Mouse (Mus musculus) myocyte (in vitro differentiated cells): ENCODE data around the gene Nr2c1. TPM values are rescaled to one million over a fixed set of nuclear protein-coding genes. Genes with fewer than 3 reads are reported as not detected.

Source experiments
- H3K27me3 ChIP-seq: one replicate; pipeline ENCODE4 v1.6.1; 2011; ENCODE audit not compliant: control insufficient read depth, insufficient read depth, insufficient read length
- H3K36me3 ChIP-seq: one replicate; pipeline ENCODE4 v1.6.1; 2011; ENCODE audit not compliant: control insufficient read depth, insufficient read depth
- H3K4me2 ChIP-seq: one replicate; pipeline ENCODE4 v1.6.1; 2011; ENCODE audit warnings: low read depth, control low read depth
- H3K4me3 ChIP-seq: one replicate; pipeline ENCODE4 v1.5.1; 2011; ENCODE audit warnings: mild to moderate bottlenecking, control low read depth, moderate library complexity
- H3K79me2 ChIP-seq: one replicate; pipeline ENCODE4 v1.6.1; 2011; ENCODE audit not compliant: control insufficient read depth, insufficient read depth
- H3ac ChIP-seq: one replicate; pipeline ENCODE4 v1.6.1; 2011; ENCODE audit not compliant: control insufficient read depth, insufficient read length
- CEBPB ChIP-seq: IDR thresholded peaks from 2 replicates; pipeline ENCODE4 v1.6.1; 2011; ENCODE audit warnings: mild to moderate bottlenecking, moderate library complexity; ENCODE audit not compliant: poor library complexity, insufficient read depth, severe bottlenecking
- E2F4 ChIP-seq: IDR thresholded peaks from one replicate; pipeline ENCODE4 v1.6.1; 2011; ENCODE audit warnings: mild to moderate bottlenecking, control low read depth, moderate library complexity; ENCODE audit not compliant: insufficient read depth
- MAX ChIP-seq: IDR thresholded peaks from one replicate; pipeline ENCODE4 v1.6.1; 2011; ENCODE audit warnings: low read depth, mild to moderate bottlenecking, control low read depth
- MYOD1 ChIP-seq, 3 experiments: IDR thresholded peaks; one replicate each; pipeline ENCODE4 v1.6.1; 2011; ENCODE audit warnings: control low read depth in 2 of 3, low read depth in 2 of 3, mild to moderate bottlenecking in 2 of 3, moderate library complexity in 1 of 3; ENCODE audit not compliant: insufficient read length in 2 of 3, control insufficient read depth in 1 of 3
- MYOG ChIP-seq, 3 experiments: IDR thresholded peaks; one replicate each; pipeline ENCODE4 v1.6.1; 2011; ENCODE audit warnings: control low read depth in 2 of 3, low read depth in 2 of 3, mild to moderate bottlenecking in 2 of 3; ENCODE audit not compliant: insufficient read length in 2 of 3, control insufficient read depth in 1 of 3, insufficient read depth in 1 of 3
- POLR2A ChIP-seq: IDR thresholded peaks from one replicate; pipeline ENCODE4 v1.6.1; 2011; ENCODE audit warnings: low read depth, mild to moderate bottlenecking, control low read depth, moderate library complexity; ENCODE audit not compliant: insufficient read length
- POLR2AphosphoS2 ChIP-seq: IDR thresholded peaks from one replicate; pipeline ENCODE4 v1.6.1; 2011; ENCODE audit warnings: low read depth, control low read depth; ENCODE audit not compliant: insufficient read length
- REST ChIP-seq: IDR thresholded peaks from one replicate; pipeline ENCODE4 v1.6.1; 2011; ENCODE audit warnings: mild to moderate bottlenecking, control low read depth, moderate library complexity; ENCODE audit not compliant: insufficient read depth, insufficient read length
- SRF ChIP-seq: IDR thresholded peaks from one replicate; pipeline ENCODE4 v1.6.1; 2011; ENCODE audit warnings: low read depth; ENCODE audit not compliant: control insufficient read depth, insufficient read length
- TCF12 ChIP-seq: IDR thresholded peaks from one replicate; pipeline ENCODE4 v1.6.1; 2011; ENCODE audit warnings: mild to moderate bottlenecking, control low read depth; ENCODE audit not compliant: poor library complexity, insufficient read depth, severe bottlenecking
- TCF3 ChIP-seq: IDR thresholded peaks from one replicate; pipeline ENCODE4 v1.6.1; 2011; ENCODE audit warnings: low read depth, control low read depth; ENCODE audit not compliant: insufficient read length
- USF1 ChIP-seq: IDR thresholded peaks from one replicate; pipeline ENCODE4 v1.6.1; 2011; ENCODE audit warnings: low read depth, mild to moderate bottlenecking, control low read depth, moderate library complexity
- polyA plus RNA-seq: library from polyadenylated mRNA; unstranded; fragments of >200 nt; fragmentation: generic; extraction: Trizol; gene quantifications from one replicate; pipeline ENCODE4 v1.2.1, GENCODE M21; 2012; ENCODE audit warnings: missing spikeins

The Nr2c1 gene
- polyA plus RNA-seq, 1 experiment, result 8.4 TPM

DNA sequence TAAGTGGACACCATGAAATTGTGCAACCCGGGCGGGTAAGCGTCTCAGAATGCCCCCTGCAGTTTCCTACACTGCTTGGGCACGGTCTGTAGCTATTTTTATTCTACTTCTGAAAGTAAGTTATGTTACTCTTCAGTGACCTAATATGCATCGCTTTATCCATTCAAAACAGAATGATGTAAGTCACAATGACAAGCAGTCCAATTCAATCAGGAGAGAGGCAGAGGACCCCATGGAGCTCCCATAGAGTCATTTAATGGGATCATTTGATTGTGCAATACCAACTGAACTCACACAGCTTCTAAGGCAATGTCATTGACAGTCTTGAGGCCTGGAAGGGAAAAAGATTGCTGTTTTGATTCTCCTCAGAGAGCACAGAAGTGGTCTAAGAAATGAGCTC, 24.2 kb upstream of the Nr2c1 start:
- H3K36me3 ChIP-seq, result no peaks in the 10 kb centered on the region
- H3K79me2 ChIP-seq, result no peaks in the 10 kb centered on the region
- TF ChIP-seq MYOD1 (IDR thresholded peaks at IDR 0.05; ENCODE audit: control insufficient read depth in 1 of 3, insufficient read length in 2 of 3, low read depth in 2 of 3), result no peak
- no peak for TF ChIP-seq REST
- no peak for TF ChIP-seq CEBPB
- no peaks in the 10 kb centered on the region for H3K27me3 ChIP-seq
- no peak overlapping the region for H3ac ChIP-seq
- H3K4me3 ChIP-seq, result no peak overlapping the region
- no peak overlapping the region for H3K4me2 ChIP-seq

- TF ChIP-seq MYOD1 (IDR thresholded peaks at IDR 0.05; ENCODE audit: control insufficient read depth in 1 of 3, insufficient read length in 2 of 3, low read depth in 2 of 3) (no peak), USF1 (no peak), POLR2AphosphoS2 (no peak), SRF (no peak), TCF3 (no peak), POLR2A (no peak), TCF12 (no peak), E2F4 (no peak), CEBPB (no peak), MYOG (IDR thresholded peaks at IDR 0.05; ENCODE audit: control insufficient read depth in 1 of 3, insufficient read depth in 1 of 3, insufficient read length in 2 of 3, low read depth in 2 of 3) (no peak), MAX (no peak), REST (no peak)
- no peaks in the 10 kb centered on the region for H3K79me2 ChIP-seq
- H3K4me2 ChIP-seq, result no peak overlapping the region
- no peak overlapping the region for H3K4me3 ChIP-seq
- H3K36me3 ChIP-seq, result no peaks in the 10 kb centered on the region
- no peak overlapping the region for H3ac ChIP-seq
- H3K27me3 ChIP-seq, result no peaks in the 10 kb centered on the region
These were observed 23.4 kb upstream of the Nr2c1 start for GRCm38 (mm10) chr10:94124376-94124775.

DNA sequence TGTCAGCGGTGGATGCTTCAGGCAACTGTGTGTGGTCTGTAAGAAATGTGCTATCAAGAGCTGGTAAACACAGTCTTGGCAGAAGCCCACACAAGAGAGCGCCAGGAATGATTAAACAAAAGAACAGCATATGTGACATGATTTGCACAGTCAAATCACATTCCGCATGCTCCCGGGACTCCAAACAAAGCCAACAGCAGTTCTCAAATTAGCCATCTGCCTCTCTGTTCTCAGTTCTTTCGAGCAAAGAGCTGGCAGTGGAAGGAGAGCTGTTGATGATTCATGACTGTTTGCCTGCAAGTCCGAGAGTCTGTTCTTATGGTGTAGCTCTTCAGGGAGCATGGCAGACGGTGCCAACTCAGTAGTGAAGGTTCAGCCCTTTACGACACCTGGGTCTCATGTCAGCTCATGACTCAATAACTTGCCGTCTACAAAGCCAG, 18.1 kb upstream of the Nr2c1 start:
- TF ChIP-seq MYOG (IDR thresholded peaks at IDR 0.05; ENCODE audit: control insufficient read depth in 1 of 3, insufficient read depth in 1 of 3, insufficient read length in 2 of 3, low read depth in 2 of 3) (no peak), REST (no peak), POLR2A (no peak), MAX (no peak), USF1 (no peak), TCF12 (no peak), POLR2AphosphoS2 (no peak), MYOD1 (IDR thresholded peaks at IDR 0.05; ENCODE audit: control insufficient read depth in 1 of 3, insufficient read length in 2 of 3, low read depth in 2 of 3) (no peak), SRF (no peak), TCF3 (no peak), E2F4 (no peak), CEBPB (no peak)
- H3K27me3 ChIP-seq, result no peaks in the 10 kb centered on the region
- no peaks in the 10 kb centered on the region for H3K79me2 ChIP-seq
- no peak overlapping the region for H3K4me2 ChIP-seq
- no peaks in the 10 kb centered on the region for H3K36me3 ChIP-seq
- no peak overlapping the region for H3ac ChIP-seq
- H3K4me3 ChIP-seq, result no peak overlapping the region

DNA sequence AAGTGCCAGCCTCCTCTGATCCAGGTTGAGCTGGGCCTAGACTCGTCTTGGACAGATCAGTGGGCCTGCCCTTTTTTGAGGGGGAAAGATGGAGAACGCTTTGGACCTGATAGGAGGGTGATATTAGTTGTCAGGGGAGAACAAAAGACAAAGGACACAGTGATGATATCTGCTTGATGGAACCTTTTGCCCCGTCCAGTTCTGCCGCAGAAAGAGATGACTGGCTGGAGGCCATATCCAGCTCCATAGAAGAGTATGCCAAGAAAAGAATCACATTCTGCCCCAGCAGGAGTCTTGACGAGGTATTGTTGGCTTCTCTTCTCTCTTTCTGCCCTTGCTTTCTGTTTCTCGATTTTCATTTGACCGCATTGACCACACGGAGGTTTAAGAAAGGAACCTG, 14.7 kb upstream of the Nr2c1 start:
- H3ac ChIP-seq, result no peak overlapping the region
- no peaks in the 10 kb centered on the region for H3K27me3 ChIP-seq
- no peaks in the 10 kb centered on the region for H3K36me3 ChIP-seq
- no peaks in the 10 kb centered on the region for H3K79me2 ChIP-seq
- TF ChIP-seq MYOD1 (IDR thresholded peaks at IDR 0.05; ENCODE audit: control insufficient read depth in 1 of 3, insufficient read length in 2 of 3, low read depth in 2 of 3), result no peak
- TF ChIP-seq REST, result no peak
- no peak for TF ChIP-seq POLR2A
- no peak for TF ChIP-seq MAX
- TF ChIP-seq TCF3, result no peak
- TF ChIP-seq MYOG (IDR thresholded peaks at IDR 0.05; ENCODE audit: control insufficient read depth in 1 of 3, insufficient read depth in 1 of 3, insufficient read length in 2 of 3, low read depth in 2 of 3), result no peak
- TF ChIP-seq CEBPB, result no peak
- TF ChIP-seq TCF12, result no peak
- no peak for TF ChIP-seq SRF
- TF ChIP-seq POLR2AphosphoS2, result no peak
- no peak for TF ChIP-seq USF1
- TF ChIP-seq E2F4, result no peak
- no peak overlapping the region for H3K4me3 ChIP-seq
- no peak overlapping the region for H3K4me2 ChIP-seq

DNA sequence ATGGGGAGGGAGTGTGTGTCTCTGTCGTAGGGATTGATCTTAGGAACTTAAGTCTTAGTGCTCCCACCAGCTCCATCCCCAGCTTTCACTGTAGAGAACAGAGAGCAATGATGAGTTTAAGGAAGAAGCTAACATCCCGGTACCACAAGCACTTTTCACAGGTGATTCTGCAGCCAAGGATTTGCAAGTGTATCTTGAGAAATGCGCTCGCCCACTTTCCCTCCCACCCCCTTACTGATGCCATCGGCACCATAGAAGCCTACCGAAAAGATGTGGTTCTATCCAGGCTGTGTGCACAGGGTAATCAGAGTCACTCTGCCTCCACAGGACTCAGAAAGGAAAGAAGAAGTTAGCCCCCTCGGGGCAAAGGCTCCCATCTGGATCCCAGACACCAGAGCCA, 14.1 kb upstream of the Nr2c1 start:
- TF ChIP-seq MAX, result no peak
- no peak overlapping the region for H3K4me3 ChIP-seq
- no peaks in the 10 kb centered on the region for H3K79me2 ChIP-seq
- no peaks in the 10 kb centered on the region for H3K27me3 ChIP-seq
- no peak overlapping the region for H3K4me2 ChIP-seq
- H3ac ChIP-seq, result no peak overlapping the region
- no peaks in the 10 kb centered on the region for H3K36me3 ChIP-seq
